Mouse (Mus musculus) frontal cortex, adult 2 months (tissue): Measurements from ENCODE around the gene Pomp. TPM values are rescaled to one million over a fixed set of nuclear protein-coding genes. Genes with fewer than 3 reads are reported as not detected.
"Not testable (repeated sequence)": the region's sequence is repeated elsewhere in the genome, so short reads cannot be mapped to it uniquely, and the experiment has no call there.

Source experiments
- DNase-seq, 2 experiments: peaks; one replicate each; pipeline ENCODE4 v3.0.0; 2022; ENCODE audit warnings: low spot score in 1 of 2; ENCODE audit errors: extremely low spot score in 1 of 2
- polyA plus RNA-seq: library from polyadenylated mRNA; depleted of rRNA; stranded (reverse); fragments of >200 nt; gene quantifications from 2 replicates; pipeline ENCODE4 v1.2.3, GENCODE M21; 2012; rRNA removed

Pomp gene
- polyA plus RNA-seq, 1 experiment: 217 TPM

- DNase-seq: not testable (repeated sequence)
Observed at GRCm38 (mm10) chr5:147896501-147896900, 36.2 kb downstream of the Pomp start.

- no peak for DNase-seq
Observed at GRCm38 (mm10) chr5:147898254-147898653, 38.0 kb downstream of the Pomp start.

- no peak for DNase-seq
Observed at GRCm38 (mm10) chr5:147898968-147899549, 38.8 kb downstream of the Pomp start.

DNA sequence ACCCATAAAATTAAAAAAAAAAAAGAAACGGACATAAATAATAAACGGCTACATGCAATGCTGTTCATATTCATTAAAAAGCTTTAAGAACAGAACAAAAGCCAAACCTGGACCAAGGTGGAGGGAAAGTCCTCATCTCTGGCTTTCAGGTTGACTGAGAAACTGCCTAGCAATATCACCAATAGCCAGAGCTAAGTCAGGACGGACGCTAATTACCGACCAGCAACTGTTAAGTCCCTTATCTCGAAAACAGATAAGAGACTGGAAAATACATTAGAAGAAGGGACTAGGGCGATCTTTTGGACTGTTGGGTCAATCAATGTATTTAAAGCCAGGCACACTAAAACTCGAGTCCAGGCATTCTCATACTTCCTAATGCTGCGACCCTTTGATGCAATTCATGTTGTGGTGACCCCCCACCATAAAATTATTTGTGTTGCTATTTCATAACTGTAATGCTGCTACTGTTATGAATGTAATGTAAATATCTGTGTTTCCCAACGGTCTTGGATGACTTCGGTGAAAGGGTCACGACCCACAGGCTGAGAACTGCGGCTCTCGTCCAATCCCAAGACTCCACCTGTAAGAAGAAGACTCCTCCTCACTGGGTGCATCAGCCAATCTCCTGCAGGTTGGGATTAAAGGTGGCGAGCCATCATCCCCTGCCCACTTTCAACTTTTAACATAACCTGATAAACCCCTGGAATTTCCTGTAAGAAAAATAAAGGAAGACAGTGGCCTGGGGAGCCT lies 41.9 kb downstream of the Pomp start:
- no peak for DNase-seq

DNA sequence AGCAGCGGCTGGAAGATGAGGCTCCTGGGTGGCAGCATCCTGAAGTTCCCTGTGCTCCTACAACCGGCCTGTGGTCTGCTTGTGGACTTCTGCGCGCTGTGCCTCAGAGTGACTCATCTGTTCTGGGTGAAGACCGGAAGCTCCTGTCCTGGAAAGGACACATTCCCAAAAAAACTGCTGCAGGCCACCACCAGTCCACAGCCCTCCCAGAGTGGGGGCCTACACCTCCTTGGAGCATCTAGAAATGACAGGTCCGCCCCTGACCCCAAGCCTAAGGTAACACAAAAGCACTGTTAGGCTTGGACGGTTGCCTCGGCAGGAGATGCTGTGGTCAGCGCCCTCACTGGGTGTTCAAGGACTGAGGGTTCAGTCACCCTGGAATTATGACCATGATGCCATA lies 42.9 kb downstream of the Pomp start:
- no peak for DNase-seq

DNA sequence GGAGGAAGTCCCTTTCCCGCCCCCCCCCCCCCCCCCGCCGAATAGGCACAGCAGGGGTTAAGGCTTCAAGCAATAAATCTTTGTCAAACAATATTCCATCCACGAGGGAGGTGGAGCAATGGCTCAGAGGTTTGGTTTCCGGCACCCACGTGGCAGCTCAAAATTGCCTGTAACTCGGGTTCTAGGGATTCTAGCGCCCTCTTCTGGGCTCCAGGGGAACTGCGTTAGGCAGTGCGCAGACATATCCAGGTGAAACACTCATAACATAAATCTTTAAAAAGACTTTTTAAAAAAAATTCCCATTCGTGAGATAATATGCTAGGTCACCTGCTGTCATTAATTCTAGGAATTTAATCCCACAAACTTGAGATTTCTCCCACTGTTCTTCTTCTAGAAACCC lies 46.9 kb downstream of the Pomp start:
- DNase-seq: no peak

DNA sequence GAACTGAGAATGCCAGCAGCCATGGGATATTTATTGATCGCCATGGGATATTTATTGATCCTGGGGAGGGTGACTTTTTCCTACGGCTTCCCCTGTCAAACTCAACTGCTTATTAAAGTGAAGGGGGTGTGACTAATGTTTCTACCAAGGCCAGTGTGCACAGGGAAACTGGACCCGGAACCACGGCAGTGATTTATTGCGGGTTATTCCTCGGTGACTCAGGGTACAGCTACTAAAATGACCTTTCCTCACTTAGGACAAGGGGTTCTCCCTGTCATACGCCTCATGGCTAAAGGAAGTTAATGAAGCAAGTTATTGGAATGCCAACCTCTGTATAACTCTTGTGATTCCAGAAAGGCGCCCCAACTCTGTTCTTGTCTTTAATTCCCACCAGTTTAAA lies 47.6 kb downstream of the Pomp start:
- DNase-seq: no peak

- DNase-seq: no peak
Observed at GRCm38 (mm10) chr5:147910807-147911509, 50.7 kb downstream of the Pomp start.

- DNase-seq: no peak
Observed at GRCm38 (mm10) chr5:147911744-147912143, 51.5 kb downstream of the Pomp start.

DNA sequence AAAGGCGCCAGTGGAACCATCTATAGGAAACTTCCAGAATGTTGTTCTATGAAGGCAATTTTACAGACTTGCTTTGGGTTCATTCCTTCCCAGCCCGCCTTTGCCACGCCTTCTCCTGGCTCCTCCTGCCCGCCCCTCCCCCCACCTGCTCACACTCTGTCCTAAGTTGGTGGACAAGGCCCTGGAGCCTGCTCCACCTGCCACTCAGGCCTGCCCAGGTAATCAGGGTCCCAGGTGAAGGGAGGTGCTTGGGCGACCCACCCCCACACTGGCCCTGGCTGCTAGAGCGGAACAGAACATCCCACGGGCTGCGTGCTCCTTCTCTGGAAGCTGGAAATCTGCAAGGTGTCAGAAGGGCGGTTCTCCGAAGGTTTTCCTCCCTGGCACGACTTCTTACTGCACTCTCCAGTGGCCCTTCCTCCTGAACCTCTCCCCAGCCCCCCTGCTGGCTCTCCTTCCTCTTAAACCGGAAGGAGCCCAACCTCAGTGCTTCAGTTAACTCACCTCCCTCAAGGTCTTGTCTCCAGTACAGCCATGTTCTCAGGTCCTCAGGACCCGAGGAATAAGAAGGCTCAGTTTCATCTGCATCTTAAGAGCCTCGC lies 53.1 kb downstream of the Pomp start:
- no peak for DNase-seq

- DNase-seq: no peak
Observed at GRCm38 (mm10) chr5:147915038-147915566, 54.8 kb downstream of the Pomp start.

DNA sequence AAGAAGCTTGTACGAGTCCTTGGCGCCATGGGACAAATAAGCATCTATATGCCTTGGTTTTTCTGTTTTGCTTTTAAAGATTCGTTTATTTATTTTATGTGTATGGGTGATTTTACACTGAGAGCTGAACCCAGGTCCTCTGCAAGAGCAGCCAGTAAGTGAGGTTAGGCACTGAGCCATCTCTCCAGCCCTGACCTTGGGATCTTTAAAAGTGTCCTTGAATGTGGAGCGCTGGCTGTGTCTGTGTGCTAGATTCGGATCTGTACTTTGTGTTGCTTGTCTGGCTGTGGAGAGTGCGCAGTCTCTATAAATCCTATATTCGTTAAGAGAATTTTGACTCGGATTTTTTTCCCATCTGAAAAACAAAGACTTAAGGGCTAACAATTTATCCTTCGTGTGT lies 55.9 kb downstream of the Pomp start:
- no peak for DNase-seq

DNA sequence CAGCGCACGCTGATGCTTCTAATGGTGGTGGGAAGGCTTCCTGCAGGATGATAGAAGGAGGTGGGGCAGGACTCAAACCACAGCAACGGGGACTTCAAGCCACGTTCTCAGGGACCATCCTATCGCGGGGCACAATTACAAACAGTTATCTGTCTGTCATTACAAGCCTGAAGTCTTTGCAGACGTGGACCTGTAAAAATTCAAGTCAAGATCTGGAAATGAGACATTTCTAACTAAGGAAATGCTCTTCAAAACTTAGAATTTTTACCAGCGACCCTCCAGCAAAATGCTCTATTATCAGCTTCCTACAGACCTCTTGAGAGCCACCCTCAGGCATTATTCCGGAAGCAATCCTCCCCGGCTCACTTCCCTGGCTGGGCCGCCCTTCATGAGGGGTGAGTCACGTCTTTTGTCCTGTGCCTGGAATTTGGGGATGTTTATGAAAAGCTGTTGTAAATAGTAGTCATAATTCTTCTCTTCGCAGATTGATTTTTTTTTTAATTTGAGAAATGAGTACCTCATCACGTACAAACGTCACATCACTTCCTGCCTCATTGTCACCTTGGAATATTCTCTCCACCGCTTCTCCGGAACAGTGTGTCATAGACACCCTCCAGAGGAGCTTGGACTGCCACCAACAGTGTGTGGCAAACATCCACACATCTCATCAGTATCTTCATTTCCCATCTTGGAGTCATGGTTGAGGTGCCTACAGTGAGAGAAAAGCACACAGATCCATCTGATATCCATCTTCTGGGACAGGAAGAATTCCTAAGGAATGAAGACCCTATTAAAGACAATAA lies 58.0 kb downstream of the Pomp start:
- DNase-seq: peak in 1 of 2 experiments; percentile 34

DNA sequence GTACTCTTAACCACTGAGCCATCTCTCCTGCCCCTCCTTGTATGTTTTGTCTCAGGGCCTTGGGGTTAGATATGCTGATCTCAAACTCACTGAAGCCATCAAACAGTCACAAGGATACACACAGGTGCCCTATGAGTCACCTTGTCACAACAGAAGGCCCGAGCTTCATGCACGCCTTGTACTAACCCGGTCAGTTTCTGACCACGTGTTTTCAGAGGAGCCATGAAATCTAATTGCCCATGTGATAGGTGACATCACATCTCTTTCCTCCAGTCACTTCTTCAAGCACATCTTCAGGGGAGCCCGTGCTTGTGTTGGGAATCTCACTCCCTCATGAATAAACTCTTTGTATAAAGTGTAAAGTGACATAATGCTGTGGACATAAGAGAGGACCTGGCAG lies 64.4 kb downstream of the Pomp start:
- DNase-seq: no peak

Other genes with a start within 250 kb of the Pomp start
- 26.1 and 29.7 TPM in 2 replicates for gene Flt1, start 134.4 kb upstream of the Pomp start, polyA plus RNA-seq
- gene Slc46a3, start 34.4 kb downstream of the Pomp start, polyA plus RNA-seq: 19.0 and 21.1 TPM in 2 replicates
- 19.4 and 20.6 TPM in 2 replicates for gene Mtus2, start 96.9 kb downstream of the Pomp start, polyA plus RNA-seq